Mouse (Mus musculus): ENCODE results near the gene Scg5. TPM values are rescaled to one million over a fixed set of nuclear protein-coding genes. Genes with fewer than 3 reads are reported as not detected.

Scg5 gene
- polyA plus RNA-seq, 1 experiment from 2014 or later: 0.99 TPM

GRCm38 (mm10) chr2:113764968-113765367, 64.0 kb downstream of the Scg5 start:
- 74% methylated on average over 5 of the region's 5 CpGs for WGBS
- no peaks in the 10 kb centered on the region for H3K36me3 ChIP-seq
- no peaks in the 10 kb centered on the region for H3K4me1 ChIP-seq
- H3K9me3 ChIP-seq: no peaks in the 10 kb centered on the region
- peaks cover 24% of the 10 kb centered on the region for H3K27me3 ChIP-seq (ENCODE audit: insufficient read depth, poor library complexity, severe bottlenecking)
- no peak overlapping the region for H3K4me3 ChIP-seq
- H3K27ac ChIP-seq: no peak overlapping the region
- DNase-seq (ENCODE audit: low spot score): no peak

GRCm38 (mm10) chr2:113758311-113759161, 70.4 kb downstream of the Scg5 start, which contains the start of gene Grem1:
Gene Grem1, minus strand, starts transcription at chr2:113758646.
- H3K36me3 ChIP-seq: no peaks in the 10 kb centered on the region
- H3K27ac ChIP-seq: no peak within 1 kb of the TSS
- H3K4me3 ChIP-seq: peak within 1 kb of the TSS; percentile 67
- H3K4me1 ChIP-seq: peaks cover 24% of the 10 kb centered on the region
- WGBS: under 1% methylated on average over 64 of the region's 64 CpGs
- peaks cover 72% of the 10 kb centered on the region for H3K27me3 ChIP-seq (ENCODE audit: insufficient read depth, poor library complexity, severe bottlenecking)
- DNase-seq (ENCODE audit: low spot score): peak; percentile 74
- no peaks in the 10 kb centered on the region for H3K9me3 ChIP-seq

GRCm38 (mm10) chr2:113757525-113758310, 71.2 kb downstream of the Scg5 start:
- Histone ChIP-seq H3K27me3 (ENCODE audit: insufficient read depth, poor library complexity, severe bottlenecking) (peaks cover 74% of the 10 kb centered on the region), H3K4me3 (peak overlapping the region; percentile 67), H3K36me3 (no peaks in the 10 kb centered on the region), H3K4me1 (peaks cover 24% of the 10 kb centered on the region), H3K9me3 (no peaks in the 10 kb centered on the region), H3K27ac (no peak overlapping the region)
- peak; percentile 76 for DNase-seq (ENCODE audit: low spot score)
- under 1% methylated on average over 47 of the region's 47 CpGs for WGBS

- Histone ChIP-seq H3K9me3 (no peaks in the 10 kb centered on the region), H3K4me1 (peaks cover 24% of the 10 kb centered on the region), H3K27me3 (ENCODE audit: insufficient read depth, poor library complexity, severe bottlenecking) (peaks cover 70% of the 10 kb centered on the region), H3K27ac (no peak overlapping the region), H3K4me3 (peak overlapping the region; percentile 67), H3K36me3 (no peaks in the 10 kb centered on the region)
- no peak for DNase-seq (ENCODE audit: low spot score)
- WGBS: 2% methylated on average over 12 of the region's 12 CpGs
Observed at GRCm38 (mm10) chr2:113756924-113757524, 71.9 kb downstream of the Scg5 start.

- whole genome bisulfite sequencing: 67% methylated on average over 12 of the region's 12 CpGs
- H3K4me1 ChIP-seq: no peaks in the 10 kb centered on the region
Observed at GRCm38 (mm10) chr2:113749721-113750120, 79.2 kb downstream of the Scg5 start.

GRCm38 (mm10) chr2:113749309-113749708, 79.6 kb downstream of the Scg5 start:
- WGBS: 86% methylated on average over 9 of the region's 9 CpGs
- no peaks in the 10 kb centered on the region for H3K4me1 ChIP-seq
- no peak overlapping the region for H3K27ac ChIP-seq
- H3K27me3 ChIP-seq (ENCODE audit: insufficient read depth, poor library complexity, severe bottlenecking): peaks cover 9% of the 10 kb centered on the region
- no peak for DNase-seq (ENCODE audit: low spot score)
- no peaks in the 10 kb centered on the region for H3K9me3 ChIP-seq
- H3K4me3 ChIP-seq: no peak overlapping the region
- no peaks in the 10 kb centered on the region for H3K36me3 ChIP-seq

More at GRCm38 (mm10) chr2:113749721-113750120, 79.2 kb downstream of the Scg5 start:
- Histone ChIP-seq H3K27me3 (ENCODE audit: insufficient read depth, poor library complexity, severe bottlenecking) (peaks cover 13% of the 10 kb centered on the region), H3K4me3 (no peak overlapping the region), H3K9me3 (no peaks in the 10 kb centered on the region), H3K36me3 (no peaks in the 10 kb centered on the region), H3K27ac (no peak overlapping the region)
- no peak for DNase-seq (ENCODE audit: low spot score)

GRCm38 (mm10) chr2:113728581-113728980, 100.3 kb downstream of the Scg5 start:
- Histone ChIP-seq H3K4me3 (no peak overlapping the region), H3K27me3 (ENCODE audit: insufficient read depth, poor library complexity, severe bottlenecking) (no peaks in the 10 kb centered on the region), H3K9me3 (no peaks in the 10 kb centered on the region), H3K4me1 (no peaks in the 10 kb centered on the region), H3K36me3 (no peaks in the 10 kb centered on the region), H3K27ac (no peak overlapping the region)
- DNase-seq (ENCODE audit: low spot score): no peak
- 86% methylated on average over 3 of the region's 3 CpGs for WGBS

Other genes with a start within 250 kb of the Scg5 start
- gene Grem1, start 70.5 kb downstream of the Scg5 start, polyA plus RNA-seq (2016; fragmentation: Nextera tagmentation; extraction: Ambion mirVana): 0.10 and 0.84 TPM in 2 replicates
- gene Arhgap11a, start 19.5 kb upstream of the Scg5 start, polyA plus RNA-seq (2016; fragmentation: Nextera tagmentation; extraction: Ambion mirVana): 25.7 and 29.6 TPM in 2 replicates
- gene Gjd2, start 184.5 kb upstream of the Scg5 start, polyA plus RNA-seq (2016; fragmentation: Nextera tagmentation; extraction: Ambion mirVana): not detected in 2 replicates
- gene Actc1, start 224.4 kb upstream of the Scg5 start, polyA plus RNA-seq (2016; fragmentation: Nextera tagmentation; extraction: Ambion mirVana): 7,735 and 13,041 TPM in 2 replicates